Mouse (Mus musculus) midbrain, embryonic 13.5 days (tissue): ENCODE results near the gene Bod1l. TPM values are rescaled to one million over a fixed set of nuclear protein-coding genes. Genes with fewer than 3 reads are reported as not detected.

Source experiments
- ATAC-seq: fragments of 200-750 bp; cut with Nextera tagmentation; 2 replicates; pipeline ENCODE4 v1.8.0; 2017; ENCODE audit warnings: mild to moderate bottlenecking, moderate TSS enrichment, moderate library complexity
- H3K27ac ChIP-seq: fragments of 300-500 bp; sonication (generic); 2 replicates; pipeline ENCODE4 v1.5.1; 2015; ENCODE audit warnings: inconsistent platforms, mild to moderate bottlenecking, moderate library complexity
- H3K27me3 ChIP-seq: fragments of 300-500 bp; sonication (generic); 2 replicates; pipeline ENCODE4 v1.6.1; 2015; ENCODE audit warnings: mild to moderate bottlenecking, inconsistent platforms
- H3K36me3 ChIP-seq: fragments of 300-500 bp; sonication (generic); 2 replicates; pipeline ENCODE4 v1.6.1; 2015; ENCODE audit warnings: mild to moderate bottlenecking, inconsistent platforms
- H3K4me1 ChIP-seq: fragments of 300-500 bp; sonication (generic); replicated peaks from 2 replicates; pipeline ENCODE4 v1.6.1; 2015; ENCODE audit warnings: inconsistent platforms
- H3K4me2 ChIP-seq: fragments of 300-500 bp; sonication (generic); replicated peaks from 2 replicates; pipeline ENCODE4 v1.6.1; 2015; ENCODE audit warnings: moderate library complexity, mild to moderate bottlenecking, inconsistent platforms
- H3K4me3 ChIP-seq: fragments of 300-500 bp; sonication (generic); replicated peaks from 2 replicates; pipeline ENCODE4 v1.5.1; 2015; ENCODE audit warnings: mild to moderate bottlenecking, inconsistent platforms
- H3K9ac ChIP-seq: fragments of 300-500 bp; sonication (generic); replicated peaks from 2 replicates; pipeline ENCODE4 v1.6.1; 2015; ENCODE audit warnings: mild to moderate bottlenecking, inconsistent platforms
- H3K9me3 ChIP-seq: fragments of 300-500 bp; sonication (generic); 2 replicates; pipeline ENCODE4 v1.6.1; 2016; ENCODE audit warnings: mild to moderate bottlenecking, inconsistent platforms
- WGBS: fragments of 180-500 bp; shearing (Covaris S2); methylation state at CpG from one replicate; pipeline ENCODE4 v1.1.7; 2015; 5-methylcytosine and 5-hydroxymethylcytosine counted together
- polyA plus RNA-seq: library from polyadenylated mRNA; unstranded; fragments of >200 nt; fragmentation: Nextera tagmentation; extraction: Ambion mirVana; gene quantifications from 2 replicates; pipeline ENCODE4 v1.2.1, GENCODE M21; 2015

Gene Bod1l
- 29.9 and 31.8 TPM in 2 replicates for polyA plus RNA-seq

DNA sequence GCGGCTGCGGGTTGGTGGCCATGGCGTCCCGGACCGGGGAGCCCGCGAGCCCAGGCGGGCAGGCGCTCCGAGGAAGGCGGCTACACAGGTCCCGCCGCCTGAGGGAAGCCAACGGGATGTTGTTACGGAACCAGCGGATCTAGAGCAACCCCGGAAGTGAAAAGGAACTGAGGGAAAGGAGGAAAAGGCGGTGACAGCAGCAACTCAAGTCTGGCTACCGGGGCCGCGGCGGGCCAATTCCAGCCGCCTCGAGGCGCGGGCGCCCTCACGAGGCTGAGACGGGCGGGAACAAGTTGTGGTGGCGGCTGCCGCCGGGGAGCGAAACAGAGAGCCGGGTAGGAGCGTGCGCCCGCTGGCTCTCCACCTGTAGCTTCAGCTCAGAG, at the start of gene Bod1l:
Gene Bod1l (minus strand): TSS at position 169 of the 383 bp plus-strand sequence.
- peak within 1 kb of the TSS; percentile 96 for H3K9ac ChIP-seq
- WGBS: under 1% methylated on average over 38 of the region's 38 CpGs
- H3K4me1 ChIP-seq: peaks cover 24% of the 10 kb centered on the region
- ATAC-seq: peak; percentile 97
- peak within 1 kb of the TSS; percentile 59; the same call in 1 of the 2 replicates for H3K27ac ChIP-seq
- no peaks in the 10 kb centered on the region for H3K9me3 ChIP-seq
- H3K4me2 ChIP-seq: peak within 1 kb of the TSS; percentile 94
- H3K36me3 ChIP-seq: peaks cover 4% of the 10 kb centered on the region
- no peaks in the 10 kb centered on the region for H3K27me3 ChIP-seq
- H3K4me3 ChIP-seq: peak within 1 kb of the TSS; percentile 99

DNA sequence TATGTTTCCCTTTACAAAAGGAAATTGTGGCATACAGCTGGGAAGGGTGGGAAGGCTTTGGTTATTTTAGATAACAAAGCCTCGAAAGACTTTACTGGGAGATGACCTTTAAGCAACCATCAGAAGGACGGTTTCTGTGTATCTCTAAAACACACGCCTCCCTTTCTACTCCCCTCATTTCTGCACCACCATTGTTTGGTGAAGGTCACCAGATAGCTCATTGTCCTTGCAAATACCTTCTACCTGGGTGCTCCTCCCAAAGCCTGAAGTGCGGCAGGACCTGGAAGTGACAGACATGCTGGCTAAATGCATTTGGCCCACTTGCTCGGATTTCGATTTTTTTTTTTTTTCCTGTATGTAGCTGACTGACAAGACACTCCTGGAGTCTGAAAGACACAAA, 49.2 kb upstream of the Bod1l start:
- Histone ChIP-seq H3K4me2 (no peak overlapping the region), H3K9ac (no peak overlapping the region), H3K27ac (no peak overlapping the region), H3K36me3 (no peaks in the 10 kb centered on the region), H3K4me3 (no peak overlapping the region), H3K27me3 (no peaks in the 10 kb centered on the region), H3K4me1 (peaks cover 11% of the 10 kb centered on the region), H3K9me3 (no peaks in the 10 kb centered on the region)
- WGBS: 83% methylated on average over 6 of the region's 6 CpGs
- ATAC-seq: no peak

DNA sequence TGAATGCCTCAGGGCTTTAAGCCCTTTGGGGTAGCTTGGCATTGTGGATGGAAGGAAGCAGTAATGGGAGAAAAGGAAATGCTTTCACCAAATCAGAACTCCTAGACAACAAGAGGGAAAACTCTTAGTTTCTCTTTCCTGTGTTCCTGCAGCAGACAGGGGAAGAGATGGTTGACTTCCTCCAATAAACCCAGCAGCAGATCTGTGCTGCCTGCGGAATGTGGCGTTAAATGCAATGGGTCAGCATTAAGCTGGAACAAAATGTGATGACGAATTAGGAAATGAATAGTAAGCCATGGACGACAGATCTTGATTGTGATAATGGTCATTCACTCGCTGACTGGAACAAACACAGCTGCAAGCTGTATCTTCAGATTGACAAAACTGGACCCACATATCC, 46.8 kb upstream of the Bod1l start:
- Histone ChIP-seq H3K36me3 (no peaks in the 10 kb centered on the region), H3K4me3 (no peak overlapping the region), H3K9me3 (no peaks in the 10 kb centered on the region), H3K4me1 (peaks cover 11% of the 10 kb centered on the region), H3K27me3 (no peaks in the 10 kb centered on the region), H3K9ac (no peak overlapping the region), H3K4me2 (no peak overlapping the region), H3K27ac (no peak overlapping the region)
- WGBS: 66% methylated on average over 5 of the region's 5 CpGs
- ATAC-seq: no peak

GRCm38 (mm10) chr5:41889245-41889849, 45.2 kb upstream of the Bod1l start:
- 70% methylated on average over 8 of the region's 8 CpGs for WGBS
- peaks cover 11% of the 10 kb centered on the region for H3K4me1 ChIP-seq
- no peaks in the 10 kb centered on the region for H3K27me3 ChIP-seq
- no peak overlapping the region for H3K27ac ChIP-seq
- H3K4me3 ChIP-seq: no peak overlapping the region
- H3K4me2 ChIP-seq: no peak overlapping the region
- H3K9ac ChIP-seq: no peak overlapping the region
- peak; percentile 53; the same call in 1 of the 2 replicates for ATAC-seq
- H3K36me3 ChIP-seq: no peaks in the 10 kb centered on the region
- no peaks in the 10 kb centered on the region for H3K9me3 ChIP-seq

GRCm38 (mm10) chr5:41888834-41889233, 44.7 kb upstream of the Bod1l start:
- Histone ChIP-seq H3K4me3 (no peak overlapping the region), H3K27me3 (no peaks in the 10 kb centered on the region), H3K9me3 (no peaks in the 10 kb centered on the region), H3K36me3 (no peaks in the 10 kb centered on the region), H3K27ac (peak overlapping the region; percentile 36; the same call in 1 of the 2 replicates), H3K4me2 (no peak overlapping the region), H3K9ac (no peak overlapping the region), H3K4me1 (peaks cover 11% of the 10 kb centered on the region)
- 46% methylated on average over 3 of the region's 3 CpGs for WGBS
- peak; percentile 81 for ATAC-seq

DNA sequence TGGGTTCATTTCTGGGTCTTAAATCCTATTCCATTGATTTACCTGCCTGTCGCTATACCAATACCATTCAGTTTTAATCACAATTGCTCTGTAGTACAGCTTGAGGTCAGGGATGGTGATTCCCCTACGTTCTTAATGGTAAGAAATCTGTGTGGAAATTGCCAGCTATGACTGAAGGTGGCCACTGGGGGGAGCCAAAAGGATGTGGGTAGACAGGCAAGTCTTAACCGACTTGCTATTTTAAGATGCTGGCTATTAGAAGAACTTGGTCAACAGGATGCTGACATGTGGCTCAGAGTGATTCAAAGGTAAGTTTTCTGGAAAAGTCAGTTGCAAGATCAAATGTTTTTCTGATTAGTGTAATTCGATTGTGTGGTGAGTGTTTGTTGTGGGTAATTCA, 43.6 kb upstream of the Bod1l start:
- no peak for ATAC-seq
- no peak overlapping the region for H3K4me2 ChIP-seq
- H3K36me3 ChIP-seq: no peaks in the 10 kb centered on the region
- no peak overlapping the region for H3K4me3 ChIP-seq
- peaks cover 11% of the 10 kb centered on the region for H3K4me1 ChIP-seq
- no peak overlapping the region for H3K9ac ChIP-seq
- no peaks in the 10 kb centered on the region for H3K27me3 ChIP-seq
- 14% methylated on average over 4 of the region's 4 CpGs for WGBS
- no peak overlapping the region for H3K27ac ChIP-seq
- H3K9me3 ChIP-seq: no peaks in the 10 kb centered on the region

GRCm38 (mm10) chr5:41884563-41884962, 40.4 kb upstream of the Bod1l start:
- Histone ChIP-seq H3K4me1 (peaks cover 8% of the 10 kb centered on the region), H3K36me3 (no peaks in the 10 kb centered on the region), H3K27me3 (no peaks in the 10 kb centered on the region), H3K4me2 (no peak overlapping the region), H3K27ac (no peak overlapping the region), H3K9me3 (no peaks in the 10 kb centered on the region), H3K9ac (no peak overlapping the region), H3K4me3 (no peak overlapping the region)
- 26% methylated on average over 12 of the region's 12 CpGs for WGBS
- ATAC-seq: no peak

DNA sequence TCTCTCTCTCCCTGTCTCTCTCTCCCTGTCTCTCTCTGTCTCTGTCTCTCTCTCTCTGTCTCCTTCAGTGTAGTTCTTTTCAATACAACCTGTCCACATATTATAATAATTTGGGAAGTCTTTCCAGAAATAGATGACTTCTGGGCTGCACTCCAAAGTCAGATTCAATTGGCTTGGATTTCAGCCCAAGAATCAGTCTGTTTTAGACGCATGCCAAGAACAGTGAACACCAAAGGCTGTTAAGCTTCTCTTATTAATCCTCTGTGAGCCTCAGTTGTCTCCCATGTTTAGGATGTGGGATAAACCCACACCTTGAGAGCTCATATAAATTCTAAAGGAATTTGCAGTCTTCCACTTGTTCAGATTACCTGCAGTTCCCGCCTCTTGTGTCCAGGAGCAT, 27.0 kb upstream of the Bod1l start:
- no peak for ATAC-seq
- no peaks in the 10 kb centered on the region for H3K9me3 ChIP-seq
- H3K27me3 ChIP-seq: no peaks in the 10 kb centered on the region
- no peaks in the 10 kb centered on the region for H3K4me1 ChIP-seq
- H3K4me2 ChIP-seq: no peak overlapping the region
- 87% methylated on average over 2 of the region's 2 CpGs for WGBS
- H3K36me3 ChIP-seq: no peaks in the 10 kb centered on the region
- H3K9ac ChIP-seq: no peak overlapping the region
- no peak overlapping the region for H3K27ac ChIP-seq
- no peak overlapping the region for H3K4me3 ChIP-seq

DNA sequence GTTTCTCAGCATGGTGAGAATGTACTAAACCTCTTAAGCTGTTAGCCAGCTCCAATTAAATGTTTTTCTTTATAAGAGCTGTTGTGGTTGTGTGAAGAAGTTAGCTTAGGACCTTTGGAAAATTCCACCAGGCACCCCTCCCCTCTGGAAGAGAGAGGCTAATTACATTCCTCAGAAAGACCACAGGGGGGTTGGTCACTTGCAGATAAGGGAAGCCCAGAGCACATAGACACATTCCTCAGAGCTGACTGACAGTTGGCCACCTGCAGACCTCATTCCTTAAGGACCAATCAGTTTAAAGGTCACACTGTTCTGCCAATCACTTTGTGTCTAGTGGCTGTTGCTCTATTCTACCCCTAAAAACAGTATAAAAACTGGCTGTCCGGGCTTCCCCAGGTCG, 11.7 kb upstream of the Bod1l start:
- H3K4me2 ChIP-seq: no peak overlapping the region
- no peaks in the 10 kb centered on the region for H3K36me3 ChIP-seq
- H3K27ac ChIP-seq: no peak overlapping the region
- H3K4me1 ChIP-seq: no peaks in the 10 kb centered on the region
- 80% methylated on average over 2 of the region's 2 CpGs for whole genome bisulfite sequencing
- ATAC-seq: no peak
- no peak overlapping the region for H3K4me3 ChIP-seq
- no peaks in the 10 kb centered on the region for H3K9me3 ChIP-seq
- no peaks in the 10 kb centered on the region for H3K27me3 ChIP-seq
- H3K9ac ChIP-seq: no peak overlapping the region

- Histone ChIP-seq H3K4me1 (peaks cover 24% of the 10 kb centered on the region), H3K36me3 (peaks cover 4% of the 10 kb centered on the region), H3K9me3 (no peaks in the 10 kb centered on the region), H3K4me2 (peak overlapping the region; percentile 94; the same call in 1 of the 2 replicates), H3K27me3 (no peaks in the 10 kb centered on the region), H3K9ac (no peak overlapping the region), H3K27ac (no peak overlapping the region), H3K4me3 (0 out of 2 replicates have a peak overlapping the region, but pooled peaks have one; percentile 99)
- ATAC-seq: no peak
- 51% methylated on average over 2 of the region's 2 CpGs for WGBS
Observed at GRCm38 (mm10) chr5:41845558-41845937, 1.4 kb upstream of the Bod1l start.

GRCm38 (mm10) chr5:41844820-41845557, 874 bp upstream of the Bod1l start:
- 0 out of 2 replicates have a peak overlapping the region, but pooled peaks have one; percentile 33 for H3K9ac ChIP-seq
- H3K36me3 ChIP-seq: peaks cover 4% of the 10 kb centered on the region
- ATAC-seq: peak; percentile 43
- H3K4me3 ChIP-seq: peak overlapping the region; percentile 99
- H3K27me3 ChIP-seq: no peaks in the 10 kb centered on the region
- peak overlapping the region; percentile 94 for H3K4me2 ChIP-seq
- H3K27ac ChIP-seq: no peak overlapping the region
- H3K9me3 ChIP-seq: no peaks in the 10 kb centered on the region
- WGBS: 19% methylated on average over 16 of the region's 16 CpGs
- peaks cover 24% of the 10 kb centered on the region for H3K4me1 ChIP-seq

GRCm38 (mm10) chr5:41843419-41844146, 532 bp downstream of the Bod1l start:
- ATAC-seq: no peak; the same call in 1 of the 2 replicates
- Histone ChIP-seq H3K9ac (peak overlapping the region; percentile 96), H3K36me3 (peaks cover 4% of the 10 kb centered on the region), H3K4me2 (peak overlapping the region; percentile 94), H3K27ac (peak overlapping the region; percentile 59; the same call in 1 of the 2 replicates), H3K27me3 (no peaks in the 10 kb centered on the region), H3K9me3 (no peaks in the 10 kb centered on the region), H3K4me3 (peak overlapping the region; percentile 99), H3K4me1 (peaks cover 24% of the 10 kb centered on the region)
- WGBS: under 1% methylated on average over 46 of the region's 46 CpGs
